In genomic region chr2:93975526-93976435, GRCm38 (mm10) we compare ENCODE assay signal across 9 mouse cellular contexts. TPM values are rescaled to one million over a fixed set of nuclear protein-coding genes. Genes with fewer than 3 reads are reported as not detected.
DNase-seq lines count a peak whose midpoint lies in the region; ATAC-seq and TF ChIP-seq lines count a peak whose summit lies in the region.
"Had no signal": no experiment of that assay in that cellular context is flagged by ENCODE, and none has a peak within 500 bp of the region (broad histone marks: within the 10 kb centered on the region; RNA-seq: fewer than 3 reads in every experiment).

No protein-coding gene starts in this region.

- no peaks in the 10 kb centered on the region for H3K9me3 ChIP-seq in heart, embryonic 10.5 days
- no peaks in the 10 kb centered on the region for H3K9me3 ChIP-seq in ES-Bruce4 (replicated peaks; ENCODE audit: control insufficient read depth, insufficient read depth, low read length, poor library complexity, severe bottlenecking)
- H3K9me3 ChIP-seq in forebrain, embryonic 16.5 days (ENCODE audit: control insufficient read depth, low read length), result no peaks in the 10 kb centered on the region
- H3K9me3 ChIP-seq in midbrain, embryonic 10.5 days (replicated peaks), result no peaks in the 10 kb centered on the region

- H3K4me3 ChIP-seq in heart, embryonic 10.5 days, result peak overlapping the region; percentile 64
- peak overlapping the region; percentile 27; the same call in 1 of the 2 replicates for H3K4me3 ChIP-seq in ES-Bruce4 (ENCODE audit: low read depth, low read length)
- peak overlapping the region; percentile 43 for H3K4me3 ChIP-seq in forebrain, embryonic 16.5 days (replicated peaks; ENCODE audit: low read length)
- peak overlapping the region; percentile 61 for H3K4me3 ChIP-seq in midbrain, embryonic 10.5 days
- H3K4me3 ChIP-seq: erythroblast, embryonic 14.5 days had no signal

- no peak for TF ChIP-seq POLR2A in ES-Bruce4 (IDR thresholded peaks at IDR 0.05; ENCODE audit: insufficient read depth, low read length)

- peaks cover 26% of the 10 kb centered on the region for H3K4me1 ChIP-seq in heart, embryonic 10.5 days
- H3K4me1 ChIP-seq in ES-Bruce4 (ENCODE audit: control insufficient read depth, insufficient read depth, low read length), result no peaks in the 10 kb centered on the region
- peaks cover 15% of the 10 kb centered on the region for H3K4me1 ChIP-seq in forebrain, embryonic 16.5 days (replicated peaks; ENCODE audit: control insufficient read depth, insufficient read depth, low read length)
- H3K4me1 ChIP-seq in midbrain, embryonic 10.5 days, result peaks cover 29% of the 10 kb centered on the region

- TF ChIP-seq CTCF in ES-Bruce4 (IDR thresholded peaks at IDR 0.05; ENCODE audit: low read depth, low read length), result no peak

- 20% methylated on average over 21 of the region's 21 CpGs for WGBS in heart, embryonic 10.5 days
- WGBS in forebrain, embryonic 16.5 days, result 28% methylated on average over 21 of the region's 21 CpGs
- 16% methylated on average over 21 of the region's 21 CpGs for WGBS in midbrain, embryonic 10.5 days

- H3K9ac ChIP-seq in ES-Bruce4 (ENCODE audit: low read depth, poor library complexity, severe bottlenecking), result peak overlapping the region; percentile 30; the same call in 1 of the 2 replicates
- H3K9ac ChIP-seq in forebrain, embryonic 16.5 days (replicated peaks; ENCODE audit: low read depth, low read length), result peak overlapping the region; percentile 69

- peak overlapping the region; percentile 85 for H3K27ac ChIP-seq in heart, embryonic 10.5 days
- H3K27ac ChIP-seq in ES-Bruce4 (ENCODE audit: insufficient read depth, low read length), result no peak overlapping the region
- peak overlapping the region; percentile 41 for H3K27ac ChIP-seq in forebrain, embryonic 16.5 days (ENCODE audit: low read length)
- peak overlapping the region; percentile 82 for H3K27ac ChIP-seq in midbrain, embryonic 10.5 days (replicated peaks)

- no peak for DNase-seq in heart, embryonic 10.5 days (ENCODE audit: low spot score)
- no peak for DNase-seq in heart, postnatal 10 days
- DNase-seq in midbrain, embryonic 10.5 days (ENCODE audit: low spot score), result peak; percentile 52
- no peak for DNase-seq in ovary, postnatal 14 days (ENCODE audit: low spot score)
- no peak for DNase-seq in cerebellum, adult 11 months
- DNase-seq in frontal cortex, adult 2 months (ENCODE audit: extremely low spot score in 1 of 2, low spot score in 1 of 2), result no peak

- H3K4me2 ChIP-seq in forebrain, embryonic 16.5 days (ENCODE audit: low read length), result peak overlapping the region; percentile 73

- peaks cover 35% of the 10 kb centered on the region for H3K27me3 ChIP-seq in heart, embryonic 10.5 days (ENCODE audit: insufficient read depth, poor library complexity, severe bottlenecking)
- no peaks in the 10 kb centered on the region for H3K27me3 ChIP-seq in ES-Bruce4 (ENCODE audit: control insufficient read depth, insufficient read depth, low read length, poor library complexity, severe bottlenecking)
- H3K27me3 ChIP-seq in forebrain, embryonic 16.5 days (replicated peaks; ENCODE audit: control insufficient read depth, insufficient read depth, low read length), result no peaks in the 10 kb centered on the region
- H3K27me3 ChIP-seq in midbrain, embryonic 10.5 days (ENCODE audit: low read depth, poor library complexity, severe bottlenecking), result peaks cover 23% of the 10 kb centered on the region

- intact Hi-C loops in heart, postnatal 10 days (cut with DNase I), result no loop called here

- peaks cover 20% of the 10 kb centered on the region for H3K36me3 ChIP-seq in heart, embryonic 10.5 days
- peaks cover 2% of the 10 kb centered on the region for H3K36me3 ChIP-seq in ES-Bruce4 (ENCODE audit: control insufficient read depth, insufficient read depth, low read length, poor library complexity, severe bottlenecking)
- peaks cover 9% of the 10 kb centered on the region for H3K36me3 ChIP-seq in forebrain, embryonic 16.5 days (ENCODE audit: control insufficient read depth, insufficient read depth)
- H3K36me3 ChIP-seq in midbrain, embryonic 10.5 days, result peaks cover 18% of the 10 kb centered on the region

- peak; percentile 36 for ATAC-seq in forebrain, embryonic 16.5 days

- no peak for TF ChIP-seq EP300 in ES-Bruce4 (IDR thresholded peaks at IDR 0.05; ENCODE audit: insufficient read depth, low read depth, low read length)

RNA-seq across cellular contexts. Expression of gene Gm13889, which starts 18.8 kb away (rescaled TPM):
- 2.6 and 3.1 TPM in 2 replicates for polyA plus RNA-seq in heart, embryonic 10.5 days (2016; fragmentation: Nextera tagmentation; extraction: Ambion mirVana)
- total RNA-seq in heart, postnatal 10 days (2021), result 10 to 100 TPM; 25.3 to 29.4 TPM
- polyA plus RNA-seq in ES-Bruce4 (2011; ENCODE audit: insufficient read depth, insufficient read length, low read depth, missing spikeins), result 0.49 TPM in 1 of 2 replicates, not detected in the other
- polyA plus RNA-seq in forebrain, embryonic 16.5 days (2015; fragmentation: Nextera tagmentation; extraction: Ambion mirVana), result 17.7 and 18.2 TPM in 2 replicates
- 1.4 and 1.6 TPM in 2 replicates for polyA plus RNA-seq in midbrain, embryonic 10.5 days (2016; fragmentation: Nextera tagmentation; extraction: Ambion mirVana)
- 77.9 and 109 TPM in 2 replicates for polyA plus RNA-seq in frontal cortex, adult 2 months (2012; rRNA removed)

RNA-seq across cellular contexts. Expression of gene Gm27027, which starts 20.4 kb away (rescaled TPM):
- polyA plus RNA-seq in heart, embryonic 10.5 days (2016; fragmentation: Nextera tagmentation; extraction: Ambion mirVana), result not detected in 2 replicates
- total RNA-seq in heart, postnatal 10 days (2021), result 1 to 10 TPM in 1 of 2 experiments, not detected in 1; 1.0 TPM
- not detected in 2 replicates for polyA plus RNA-seq in ES-Bruce4 (2011; ENCODE audit: insufficient read depth, insufficient read length, low read depth, missing spikeins)
- polyA plus RNA-seq in forebrain, embryonic 16.5 days (2015; fragmentation: Nextera tagmentation; extraction: Ambion mirVana), result not detected in 2 replicates
- polyA plus RNA-seq in midbrain, embryonic 10.5 days (2016; fragmentation: Nextera tagmentation; extraction: Ambion mirVana), result not detected in 2 replicates
- 0.32 TPM in 1 of 2 replicates, not detected in the other for polyA plus RNA-seq in frontal cortex, adult 2 months (2012; rRNA removed)
- polyA plus RNA-seq: erythroblast, embryonic 14.5 days had no signal

RNA-seq across cellular contexts. Expression of gene Alkbh3, which starts 34.8 kb away (rescaled TPM):
- 66.2 and 74.0 TPM in 2 replicates for polyA plus RNA-seq in heart, embryonic 10.5 days (2016; fragmentation: Nextera tagmentation; extraction: Ambion mirVana)
- 10 to 100 TPM; 70.0 to 78.2 TPM for total RNA-seq in heart, postnatal 10 days (2021)
- 31.3 and 35.7 TPM in 2 replicates for polyA plus RNA-seq in ES-Bruce4 (2011; ENCODE audit: insufficient read depth, insufficient read length, low read depth, missing spikeins)
- 55.1 and 57.4 TPM in 2 replicates for polyA plus RNA-seq in forebrain, embryonic 16.5 days (2015; fragmentation: Nextera tagmentation; extraction: Ambion mirVana)
- 47.8 and 51.5 TPM in 2 replicates for polyA plus RNA-seq in midbrain, embryonic 10.5 days (2016; fragmentation: Nextera tagmentation; extraction: Ambion mirVana)
- 50.1 and 57.2 TPM in 2 replicates for polyA plus RNA-seq in frontal cortex, adult 2 months (2012; rRNA removed)
